Mouse (Mus musculus): ENCODE data around the gene Clic5.

GRCm38 (mm10) chr17:44165730-44166347 is 22.5 kb upstream of the Clic5 start:
- TF ChIP-seq CTCF (conservative IDR thresholded peaks at IDR 0.05; ENCODE audit: insufficient read depth, insufficient read length, low read depth, low read length) (no peak), POLR2A (IDR thresholded peaks at IDR 0.05; ENCODE audit: low read depth, low read length) (no peak)

Data from kidney, adult 2 months (tissue).